16 mouse cellular contexts compared by ENCODE assay signal in the genomic region with DNA sequence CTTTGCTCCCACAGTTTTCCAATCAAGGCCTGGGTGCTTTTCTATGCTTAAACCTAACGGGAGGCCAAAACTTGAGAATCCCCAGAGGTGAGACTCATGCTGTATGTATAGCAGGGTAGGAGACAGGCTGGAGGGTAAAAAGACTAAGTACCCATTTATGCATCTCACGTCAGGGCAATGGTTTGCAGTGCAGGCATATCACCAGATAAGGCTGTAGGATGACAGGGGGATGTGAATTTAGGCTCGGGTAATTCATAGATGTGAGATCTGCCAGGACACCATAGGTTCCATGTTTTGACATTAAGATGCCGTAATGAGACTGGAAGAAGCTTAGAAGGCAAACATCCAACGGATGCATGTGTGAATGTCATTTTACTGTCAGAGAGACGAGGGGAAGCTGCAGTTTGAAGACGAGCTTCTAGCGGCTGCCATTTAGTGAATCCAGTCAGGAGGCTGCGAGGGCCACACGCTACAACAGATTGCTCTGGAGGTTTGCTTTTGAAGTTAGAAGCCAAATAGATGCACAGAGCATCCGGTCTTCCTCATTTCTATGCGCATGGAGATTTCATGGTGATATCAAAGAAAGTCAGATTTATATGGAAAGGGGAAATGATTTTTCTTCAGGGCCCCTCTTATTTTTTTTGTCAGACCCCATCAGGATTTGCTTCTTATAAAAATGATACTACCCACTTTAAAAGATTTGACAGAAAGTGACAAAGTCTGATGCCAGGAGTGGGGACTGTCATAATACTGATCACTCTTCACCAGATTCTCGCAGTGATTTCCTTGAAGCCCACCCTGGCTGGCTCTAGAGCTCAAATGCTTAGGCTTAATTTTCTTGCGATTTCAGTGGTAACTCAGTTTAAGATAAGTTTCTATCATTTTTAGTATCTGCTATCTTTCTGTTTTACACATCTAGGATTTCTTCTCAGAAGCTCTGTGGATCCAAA.
"Had no signal": no experiment of that assay in that cellular context is flagged by ENCODE, and none has a peak within 500 bp of the region (broad histone marks: within the 10 kb centered on the region; RNA-seq: fewer than 3 reads in every experiment).

No protein-coding gene starts in this region.

- H3K27ac ChIP-seq: kidney, postnatal 0 days; limb, embryonic 10.5 days; liver, embryonic 15.5 days; neural tube, embryonic 13.5 days; stomach, embryonic 15.5 days had no signal

- ATAC-seq: lung, postnatal 0 days had no signal

- H3K4me1 ChIP-seq: limb, embryonic 10.5 days; liver, embryonic 15.5 days; neural tube, embryonic 13.5 days; stomach, embryonic 15.5 days had no signal

- H3K9me3 ChIP-seq: limb, embryonic 10.5 days; liver, embryonic 15.5 days; neural tube, embryonic 13.5 days; stomach, embryonic 15.5 days had no signal

- H3K4me2 ChIP-seq: liver, embryonic 11.5 days; liver, embryonic 15.5 days; neural tube, embryonic 13.5 days; stomach, embryonic 15.5 days had no signal

- H3K9ac ChIP-seq: liver, embryonic 15.5 days; neural tube, embryonic 13.5 days; stomach, embryonic 15.5 days had no signal

- DNase-seq: kidney, adult 11 months; kidney, adult 9 months; kidney, postnatal 36 days; lung, adult 2 months; lung, postnatal 36 days; retina, postnatal 1 day; right cerebral cortex, postnatal 4 days; spleen, adult 18-20 months; thymus, postnatal 36 days had no signal

- H3K4me3 ChIP-seq: limb, embryonic 10.5 days; liver, embryonic 15.5 days; neural tube, embryonic 13.5 days; stomach, embryonic 15.5 days had no signal

- H3K27me3 ChIP-seq: liver, embryonic 15.5 days; neural tube, embryonic 13.5 days; stomach, embryonic 15.5 days had no signal

- H3K36me3 ChIP-seq: limb, embryonic 10.5 days; liver, embryonic 15.5 days; neural tube, embryonic 13.5 days; stomach, embryonic 15.5 days had no signal
